11 mouse cellular contexts compared by ENCODE assay signal in the genomic region with DNA sequence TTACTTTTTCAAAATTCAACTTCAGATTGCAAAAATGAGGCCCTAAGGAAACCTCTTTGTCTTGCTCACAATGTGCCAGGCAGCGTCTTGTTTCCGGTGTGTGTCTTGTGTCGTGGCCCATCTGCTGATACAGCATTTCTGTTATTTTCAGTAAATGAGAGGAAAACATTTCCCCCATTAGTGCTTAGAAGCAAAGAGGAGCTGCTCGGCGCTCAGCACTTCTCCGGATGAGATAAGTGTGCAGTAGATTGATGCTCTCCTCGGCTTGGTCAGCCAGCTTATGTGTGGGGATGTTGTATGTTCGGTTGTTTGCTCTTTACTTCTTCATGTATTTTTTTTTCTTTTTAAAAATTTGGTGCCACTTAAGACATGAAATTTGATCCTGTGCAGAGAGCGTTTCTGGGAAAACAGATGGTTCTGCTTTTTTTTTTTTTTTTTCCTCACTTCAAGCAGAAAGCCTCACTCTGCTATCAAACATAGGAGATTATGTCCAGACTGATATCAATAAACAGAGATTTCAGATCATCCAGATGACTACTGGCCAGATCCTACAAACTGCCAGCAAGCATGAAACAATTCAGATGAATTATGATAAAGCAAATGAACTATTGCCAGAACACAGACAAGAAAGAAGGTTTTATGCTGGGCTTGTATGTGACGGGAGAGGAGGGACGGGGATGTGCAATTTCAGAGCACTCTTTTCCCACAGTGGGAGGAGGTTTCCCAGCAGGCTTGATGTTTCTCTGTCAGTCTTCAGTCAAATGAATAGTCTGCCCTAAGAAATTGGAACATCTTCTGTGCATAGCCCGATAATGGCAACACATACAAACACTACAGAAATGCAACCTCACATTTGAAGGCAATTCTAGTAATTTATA. TPM values are rescaled to one million over a fixed set of nuclear protein-coding genes. Genes with fewer than 3 reads are reported as not detected.
DNase-seq lines count a peak whose midpoint lies in the region; ATAC-seq and TF ChIP-seq lines count a peak whose summit lies in the region.
"Had no signal": no experiment of that assay in that cellular context is flagged by ENCODE, and none has a peak within 500 bp of the region (broad histone marks: within the 10 kb centered on the region; RNA-seq: fewer than 3 reads in every experiment).

No protein-coding gene starts in this region.

- no peak for ATAC-seq in midbrain, embryonic 11.5 days (ENCODE audit: low FRiP score)
- no peak for ATAC-seq in forebrain, embryonic 11.5 days (replicated peaks; ENCODE audit: low FRiP score)
- ATAC-seq in limb, embryonic 14.5 days (ENCODE audit: low FRiP score, low read depth): no peak
- ATAC-seq in stomach, embryonic 16.5 days (ENCODE audit: insufficient read depth, low FRiP score): no peak
- ATAC-seq: Patski had no signal

- H3K4me2 ChIP-seq in midbrain, embryonic 11.5 days: no peak overlapping the region
- no peak overlapping the region for H3K4me2 ChIP-seq in forebrain, embryonic 11.5 days (ENCODE audit: low read depth, low read length, severe bottlenecking)
- no peak overlapping the region for H3K4me2 ChIP-seq in limb, embryonic 14.5 days (replicated peaks; ENCODE audit: low read depth, low read length, severe bottlenecking)
- H3K4me2 ChIP-seq in stomach, embryonic 16.5 days (ENCODE audit: low read depth, low read length): 0 out of 2 replicates have a peak overlapping the region, but pooled peaks have one; percentile 15

- TF ChIP-seq CTCF in thymus, adult 2 months (IDR thresholded peaks at IDR 0.05; ENCODE audit: borderline replicate concordance, control insufficient read depth, extremely low read depth, insufficient read depth, low read length, poor library complexity): no peak

- H3K4me3 ChIP-seq in midbrain, embryonic 10.5 days: no peak overlapping the region
- no peak overlapping the region for H3K4me3 ChIP-seq in midbrain, embryonic 11.5 days (ENCODE audit: low read depth, low read length)
- H3K4me3 ChIP-seq in forebrain, embryonic 11.5 days (ENCODE audit: low read depth, low read length): no peak overlapping the region
- no peak overlapping the region for H3K4me3 ChIP-seq in limb, embryonic 14.5 days (replicated peaks; ENCODE audit: low read length)
- no peak overlapping the region for H3K4me3 ChIP-seq in stomach, embryonic 16.5 days (replicated peaks; ENCODE audit: low read length)
- H3K4me3 ChIP-seq in thymus, adult 2 months (ENCODE audit: control insufficient read depth, insufficient read depth, low read length): no peak overlapping the region

- no peak for DNase-seq in midbrain, embryonic 10.5 days (ENCODE audit: low spot score)
- no peak for DNase-seq in midbrain, embryonic 11.5 days (ENCODE audit: low spot score, missing footprints)
- DNase-seq in forebrain, embryonic 11.5 days (ENCODE audit: low spot score): no peak
- no peak for DNase-seq in limb, embryonic 14.5 days (ENCODE audit: low spot score)
- DNase-seq in adrenal gland, postnatal 4 days (ENCODE audit: low spot score in 2 of 2): no peak
- DNase-seq in thymus, adult 2 months: no peak
- DNase-seq in adrenal gland, adult 18-20 months (ENCODE audit: low spot score in 2 of 2): no peak
- DNase-seq: cerebellum, adult 9-10 months had no signal

- H3K9me3 ChIP-seq in midbrain, embryonic 10.5 days (replicated peaks): no peaks in the 10 kb centered on the region
- H3K9me3 ChIP-seq in midbrain, embryonic 11.5 days (ENCODE audit: control insufficient read depth, low read length): no peaks in the 10 kb centered on the region
- H3K9me3 ChIP-seq in forebrain, embryonic 11.5 days (ENCODE audit: control insufficient read depth, low read length): no peaks in the 10 kb centered on the region
- H3K9me3 ChIP-seq in limb, embryonic 14.5 days (ENCODE audit: control insufficient read depth, low read length): no peaks in the 10 kb centered on the region
- no peaks in the 10 kb centered on the region; the same call in 1 of the 2 replicates for H3K9me3 ChIP-seq in stomach, embryonic 16.5 days (replicated peaks; ENCODE audit: control insufficient read depth, low read length)

- H3K36me3 ChIP-seq in midbrain, embryonic 10.5 days: peaks cover 19% of the 10 kb centered on the region
- H3K36me3 ChIP-seq in midbrain, embryonic 11.5 days (ENCODE audit: control insufficient read depth, insufficient read depth, low read length): no peaks in the 10 kb centered on the region
- no peaks in the 10 kb centered on the region for H3K36me3 ChIP-seq in forebrain, embryonic 11.5 days (ENCODE audit: control insufficient read depth, insufficient read depth, low read length)
- H3K36me3 ChIP-seq in limb, embryonic 14.5 days (ENCODE audit: control insufficient read depth, insufficient read depth, low read length): no peaks in the 10 kb centered on the region
- H3K36me3 ChIP-seq in stomach, embryonic 16.5 days (ENCODE audit: control insufficient read depth, insufficient read depth, low read length): peaks cover 6% of the 10 kb centered on the region
- H3K36me3 ChIP-seq in thymus, adult 2 months (ENCODE audit: control insufficient read depth, insufficient read depth, low read length): no peaks in the 10 kb centered on the region

- no peaks in the 10 kb centered on the region for H3K27me3 ChIP-seq in midbrain, embryonic 10.5 days (ENCODE audit: low read depth, poor library complexity, severe bottlenecking)
- no peaks in the 10 kb centered on the region for H3K27me3 ChIP-seq in midbrain, embryonic 11.5 days (ENCODE audit: control insufficient read depth, insufficient read depth, low read length)
- H3K27me3 ChIP-seq in forebrain, embryonic 11.5 days (ENCODE audit: control insufficient read depth, insufficient read depth, low read length): no peaks in the 10 kb centered on the region
- H3K27me3 ChIP-seq in limb, embryonic 14.5 days (ENCODE audit: control insufficient read depth, insufficient read depth, low read length): no peaks in the 10 kb centered on the region
- H3K27me3 ChIP-seq in stomach, embryonic 16.5 days (ENCODE audit: control insufficient read depth, insufficient read depth, low read length): no peaks in the 10 kb centered on the region
- H3K27me3 ChIP-seq in thymus, adult 2 months (ENCODE audit: control insufficient read depth, insufficient read depth, low read length): no peaks in the 10 kb centered on the region
- H3K27me3 ChIP-seq: Patski had no signal

- TF ChIP-seq POLR2A in limb, embryonic 14.5 days (IDR thresholded peaks at IDR 0.05; ENCODE audit: borderline replicate concordance, extremely low read depth, insufficient read depth, insufficient read length): no peak
- no peak for TF ChIP-seq POLR2A in thymus, adult 2 months (IDR thresholded peaks at IDR 0.05; ENCODE audit: control insufficient read depth, extremely low read depth, insufficient read depth, low read length, poor library complexity)

- H3K4me1 ChIP-seq in midbrain, embryonic 10.5 days: peaks cover 10% of the 10 kb centered on the region; the same call in 1 of the 2 replicates
- no peaks in the 10 kb centered on the region for H3K4me1 ChIP-seq in midbrain, embryonic 11.5 days (ENCODE audit: control insufficient read depth, insufficient read depth, low read length)
- H3K4me1 ChIP-seq in forebrain, embryonic 11.5 days (replicated peaks; ENCODE audit: control insufficient read depth, insufficient read depth, low read length): 0 out of 2 replicates have a peak, but pooled peaks cover 2% of the 10 kb centered on the region
- peaks cover 5% of the 10 kb centered on the region for H3K4me1 ChIP-seq in limb, embryonic 14.5 days (ENCODE audit: control insufficient read depth, insufficient read depth, low read length)
- H3K4me1 ChIP-seq in stomach, embryonic 16.5 days (ENCODE audit: control insufficient read depth, insufficient read depth, low read length): peaks cover 3% of the 10 kb centered on the region; the same call in 1 of the 2 replicates
- H3K4me1 ChIP-seq in thymus, adult 2 months (replicated peaks; ENCODE audit: control insufficient read depth, insufficient read depth, low read length): no peaks in the 10 kb centered on the region

- WGBS in midbrain, embryonic 10.5 days: 78% methylated on average over 12 of the region's 12 CpGs
- WGBS in midbrain, embryonic 11.5 days: 77% methylated on average over 12 of the region's 12 CpGs
- WGBS in forebrain, embryonic 11.5 days: 56% methylated on average over 12 of the region's 12 CpGs
- WGBS in limb, embryonic 14.5 days: 37% methylated on average over 12 of the region's 12 CpGs
- 33% methylated on average over 12 of the region's 12 CpGs for WGBS in stomach, embryonic 16.5 days
- WGBS in thymus, adult 2 months: 59% methylated on average over 12 of the region's 12 CpGs

- 0 out of 2 replicates have a peak overlapping the region, but pooled peaks have one; percentile 9 for H3K27ac ChIP-seq in midbrain, embryonic 10.5 days (replicated peaks)
- no peak overlapping the region for H3K27ac ChIP-seq in midbrain, embryonic 11.5 days (ENCODE audit: low read depth, low read length)
- H3K27ac ChIP-seq in forebrain, embryonic 11.5 days (ENCODE audit: low read depth, low read length): peak overlapping the region; percentile 43; the same call in 1 of the 2 replicates
- H3K27ac ChIP-seq in limb, embryonic 14.5 days (replicated peaks; ENCODE audit: low read depth, low read length): peak overlapping the region; percentile 48; the same call in 1 of the 2 replicates
- H3K27ac ChIP-seq in stomach, embryonic 16.5 days (ENCODE audit: low read length): peak overlapping the region; percentile 62; the same call in 1 of the 2 replicates
- no peak overlapping the region for H3K27ac ChIP-seq in thymus, adult 2 months (ENCODE audit: control insufficient read depth, insufficient read depth, low read length)
- H3K27ac ChIP-seq: liver, embryonic 14.5 days had no signal

- H3K9ac ChIP-seq in midbrain, embryonic 11.5 days (ENCODE audit: low read length): no peak overlapping the region
- no peak overlapping the region for H3K9ac ChIP-seq in forebrain, embryonic 11.5 days (ENCODE audit: low read length)
- H3K9ac ChIP-seq in limb, embryonic 14.5 days (ENCODE audit: low read depth, low read length, severe bottlenecking): peak overlapping the region; percentile 16; the same call in 1 of the 2 replicates
- no peak overlapping the region; the same call in 1 of the 2 replicates for H3K9ac ChIP-seq in stomach, embryonic 16.5 days (ENCODE audit: low read length)
- H3K9ac ChIP-seq: liver, embryonic 14.5 days had no signal

RNA-seq across cellular contexts. Expression of gene Fam173b, which starts 25.9 kb away (rescaled TPM):
- polyA plus RNA-seq in midbrain, embryonic 10.5 days (2016; fragmentation: Nextera tagmentation; extraction: Ambion mirVana): 14.7 and 18.0 TPM in 2 replicates
- polyA plus RNA-seq in midbrain, embryonic 11.5 days (2014; fragmentation: Nextera tagmentation; extraction: Ambion mirVana): 14.0 and 14.6 TPM in 2 replicates
- 14.2 and 15.0 TPM in 2 replicates for polyA plus RNA-seq in forebrain, embryonic 11.5 days (2014; fragmentation: Nextera tagmentation; extraction: Ambion mirVana)
- 13.0 and 13.5 TPM in 2 replicates for polyA plus RNA-seq in limb, embryonic 14.5 days (2012; rRNA removed)
- polyA plus RNA-seq in limb, embryonic 14.5 days (2014; fragmentation: Nextera tagmentation; extraction: Ambion mirVana): 11.7 and 12.8 TPM in 2 replicates
- 13.2 and 13.6 TPM in 2 replicates for polyA plus RNA-seq in stomach, embryonic 16.5 days (2015; fragmentation: Nextera tagmentation; extraction: Ambion mirVana)
- 10 to 100 TPM; 17.1 to 17.4 TPM for total RNA-seq in adrenal gland, postnatal 4 days (2021)
- 8.2 and 8.4 TPM in 2 replicates for polyA plus RNA-seq in thymus, adult 2 months (2012; rRNA removed)
- 10 to 100 TPM; 23.2 to 25.0 TPM for total RNA-seq in adrenal gland, adult 18-20 months (2021)

RNA-seq across cellular contexts. Expression of gene Cct5, which starts 25.9 kb away (rescaled TPM):
- polyA plus RNA-seq in midbrain, embryonic 10.5 days (2016; fragmentation: Nextera tagmentation; extraction: Ambion mirVana): 728 and 772 TPM in 2 replicates
- polyA plus RNA-seq in midbrain, embryonic 11.5 days (2014; fragmentation: Nextera tagmentation; extraction: Ambion mirVana): 728 and 743 TPM in 2 replicates
- polyA plus RNA-seq in forebrain, embryonic 11.5 days (2014; fragmentation: Nextera tagmentation; extraction: Ambion mirVana): 695 and 710 TPM in 2 replicates
- 254 and 328 TPM in 2 replicates for polyA plus RNA-seq in limb, embryonic 14.5 days (2012; rRNA removed)
- 505 and 509 TPM in 2 replicates for polyA plus RNA-seq in limb, embryonic 14.5 days (2014; fragmentation: Nextera tagmentation; extraction: Ambion mirVana)
- 455 and 460 TPM in 2 replicates for polyA plus RNA-seq in stomach, embryonic 16.5 days (2015; fragmentation: Nextera tagmentation; extraction: Ambion mirVana)
- total RNA-seq in adrenal gland, postnatal 4 days (2021): 100 to 1,000 TPM; 310 to 330 TPM
- 139 and 148 TPM in 2 replicates for polyA plus RNA-seq in thymus, adult 2 months (2012; rRNA removed)
- total RNA-seq in adrenal gland, adult 18-20 months (2021): 100 to 1,000 TPM; 309 to 346 TPM

Comparison
In these comparisons a context has a peak if more than half of its experiments do, and no peak if none do; other contexts are left out.
1. H3K27ac ChIP-seq: peak in midbrain, embryonic 10.5 days (single experiment), forebrain, embryonic 11.5 days (single experiment), limb, embryonic 14.5 days (single experiment) and stomach, embryonic 16.5 days (single experiment); none in midbrain, embryonic 11.5 days (single experiment) and thymus, adult 2 months (single experiment).